Comparison of ENCODE assay signal across 8 mouse cellular contexts in the genomic region with DNA sequence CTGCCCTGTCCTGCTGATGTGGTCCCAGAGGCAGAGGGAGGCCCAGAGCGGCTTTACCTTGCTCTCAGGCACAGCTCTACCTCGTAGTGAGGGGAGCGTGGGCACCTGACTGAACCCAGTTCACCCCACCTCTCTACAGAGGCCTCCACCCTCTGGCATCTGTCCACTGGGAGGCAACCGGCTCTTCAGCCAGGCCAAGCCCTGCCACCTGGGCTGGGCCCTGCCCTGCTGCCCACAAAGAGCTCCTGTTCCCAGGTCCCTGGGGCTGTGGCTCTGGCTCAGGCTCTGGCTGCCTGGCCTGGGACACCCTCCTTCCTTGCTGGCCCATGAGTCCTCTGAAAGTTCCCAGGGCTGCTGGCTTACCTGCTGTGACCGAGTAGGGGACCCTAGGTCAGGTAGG. TPM values are rescaled to one million over a fixed set of nuclear protein-coding genes. Genes with fewer than 3 reads are reported as not detected.
A peak's percentile ranks its signal among the peaks of the same experiment; 100 is the strongest.
DNase-seq lines count a peak whose midpoint lies in the region; ATAC-seq and TF ChIP-seq lines count a peak whose summit lies in the region.

No protein-coding gene starts in this region.

- no peak overlapping the region for H3K4me2 ChIP-seq in intestine, postnatal 0 days (replicated peaks; ENCODE audit: low read depth)

- no peak for TF ChIP-seq CTCF in kidney, adult 2 months (conservative IDR thresholded peaks at IDR 0.05; ENCODE audit: insufficient read depth, insufficient read length, low read depth, low read length)
- TF ChIP-seq CTCF in intestine, postnatal 0 days (IDR thresholded peaks at IDR 0.05; ENCODE audit: low read depth): no peak

- H3K4me1 ChIP-seq in kidney, adult 2 months (ENCODE audit: control insufficient read depth, insufficient read depth, low read length): peaks cover 9% of the 10 kb centered on the region
- peaks cover 39% of the 10 kb centered on the region for H3K4me1 ChIP-seq in embryonic facial prominence, embryonic 10.5 days
- 0 out of 2 replicates have a peak, but pooled peaks cover 4% of the 10 kb centered on the region for H3K4me1 ChIP-seq in intestine, postnatal 0 days (replicated peaks; ENCODE audit: control insufficient read depth, insufficient read depth, low read length)

- ATAC-seq in intestine, postnatal 0 days: no peak

- H3K9ac ChIP-seq in intestine, postnatal 0 days (ENCODE audit: low read depth, low read length): no peak overlapping the region

- no peaks in the 10 kb centered on the region for H3K27me3 ChIP-seq in kidney, adult 2 months (replicated peaks; ENCODE audit: control insufficient read depth, insufficient read depth, low read length)
- peaks cover 4% of the 10 kb centered on the region; the same call in 1 of the 2 replicates for H3K27me3 ChIP-seq in embryonic facial prominence, embryonic 10.5 days (replicated peaks; ENCODE audit: low read depth, poor library complexity, severe bottlenecking)
- H3K27me3 ChIP-seq in intestine, postnatal 0 days (replicated peaks; ENCODE audit: control insufficient read depth, insufficient read depth, low read length): no peaks in the 10 kb centered on the region

- 33% methylated on average over 5 of the region's 5 CpGs for WGBS in kidney, adult 2 months
- WGBS in embryonic facial prominence, embryonic 10.5 days: 70% methylated on average over 5 of the region's 5 CpGs
- WGBS in intestine, postnatal 0 days: 68% methylated on average over 5 of the region's 5 CpGs
- 88% methylated on average over 5 of the region's 5 CpGs for WGBS in macrophage (ENCODE audit: missing documents)

- no peak overlapping the region for H3K4me3 ChIP-seq in kidney, adult 2 months (ENCODE audit: insufficient read depth, low read depth, low read length)
- no peak overlapping the region for H3K4me3 ChIP-seq in embryonic facial prominence, embryonic 10.5 days
- no peak overlapping the region for H3K4me3 ChIP-seq in intestine, postnatal 0 days (ENCODE audit: low read depth, low read length)
- H3K4me3 ChIP-seq in macrophage (ENCODE audit: inconsistent target): no peak overlapping the region

- no peaks in the 10 kb centered on the region for H3K9me3 ChIP-seq in embryonic facial prominence, embryonic 10.5 days
- H3K9me3 ChIP-seq in intestine, postnatal 0 days (ENCODE audit: control insufficient read depth): no peaks in the 10 kb centered on the region

- peak overlapping the region; percentile 81 for H3K27ac ChIP-seq in kidney, adult 2 months (ENCODE audit: insufficient read depth, low read depth, low read length)
- peak overlapping the region; percentile 82 for H3K27ac ChIP-seq in embryonic facial prominence, embryonic 10.5 days (replicated peaks)
- peak overlapping the region; percentile 54; the same call in 1 of the 2 replicates for H3K27ac ChIP-seq in intestine, postnatal 0 days (ENCODE audit: low read depth, low read length)
- H3K27ac ChIP-seq in macrophage: peak overlapping the region; percentile 85

- no peaks in the 10 kb centered on the region for H3K36me3 ChIP-seq in kidney, adult 2 months (ENCODE audit: control insufficient read depth, insufficient read depth, low read length)
- H3K36me3 ChIP-seq in embryonic facial prominence, embryonic 10.5 days (replicated peaks): peaks cover 86% of the 10 kb centered on the region
- peaks cover 48% of the 10 kb centered on the region for H3K36me3 ChIP-seq in intestine, postnatal 0 days (ENCODE audit: control insufficient read depth, insufficient read depth)
- peaks cover 42% of the 10 kb centered on the region for H3K36me3 ChIP-seq in macrophage (ENCODE audit: inconsistent target)

- no peak for TF ChIP-seq POLR2A in kidney, adult 2 months (IDR thresholded peaks at IDR 0.05; ENCODE audit: low read depth, low read length)

- H3K79me2 ChIP-seq in macrophage (ENCODE audit: inconsistent target): peaks cover 69% of the 10 kb centered on the region

- peak; percentile 25 for DNase-seq in kidney, adult 2 months
- DNase-seq in kidney, adult 9 months: no peak
- no peak for DNase-seq in embryonic facial prominence, embryonic 10.5 days (ENCODE audit: low spot score)
- DNase-seq in right cerebral cortex, postnatal 25 days: no peak
- DNase-seq in urinary bladder, postnatal 4 days (ENCODE audit: low spot score in 2 of 2): no peak
- DNase-seq in cerebellum, postnatal 4 days (ENCODE audit: low spot score in 2 of 2): no peak

RNA-seq across cellular contexts. Expression of a gene that starts 38.4 kb away (rescaled TPM):
- 32.3 and 33.4 TPM in 2 replicates for polyA plus RNA-seq in kidney, adult 2 months (2012; rRNA removed)
- polyA plus RNA-seq in embryonic facial prominence, embryonic 10.5 days (2016; fragmentation: Nextera tagmentation; extraction: Ambion mirVana): 43.9 and 46.4 TPM in 2 replicates
- polyA plus RNA-seq in intestine, postnatal 0 days (2015; fragmentation: Nextera tagmentation; extraction: Ambion mirVana): 13.9 and 15.3 TPM in 2 replicates
- total RNA-seq in macrophage (2018; cell fraction: chromatin; rRNA removed): 100 to 1,000 TPM in 13 of 26 experiments, 10 to 100 TPM in 13; 35.9 to 648 (median 91.5) TPM
- 100 to 1,000 TPM in 14 of 26 experiments, 10 to 100 TPM in 12; 52.3 to 460 (median 164) TPM for total RNA-seq in macrophage (2018; cell fraction: cytosol; rRNA removed)
- 100 to 1,000 TPM in 13 of 26 experiments, 10 to 100 TPM in 13; 39.2 to 371 (median 100) TPM for total RNA-seq in macrophage (2018; cell fraction: nucleus; rRNA removed)
- polyA plus RNA-seq in macrophage (2018): 117 to 240 TPM (median 185 TPM) in 3 replicates

RNA-seq across cellular contexts. Expression of a gene that starts 47.0 kb away (rescaled TPM):
- 166 and 270 TPM in 2 replicates for polyA plus RNA-seq in kidney, adult 2 months (2012; rRNA removed)
- polyA plus RNA-seq in embryonic facial prominence, embryonic 10.5 days (2016; fragmentation: Nextera tagmentation; extraction: Ambion mirVana): 196 and 200 TPM in 2 replicates
- polyA plus RNA-seq in intestine, postnatal 0 days (2015; fragmentation: Nextera tagmentation; extraction: Ambion mirVana): 90.6 and 103 TPM in 2 replicates
- 100 to 1,000 TPM in 14 of 26 experiments, 10 to 100 TPM in 12; 49.4 to 246 (median 102) TPM for total RNA-seq in macrophage (2018; cell fraction: chromatin; rRNA removed)
- 1,000 to 10,000 TPM in 1 of 26 experiments, 100 to 1,000 TPM in 25; 247 to 1,058 (median 502) TPM for total RNA-seq in macrophage (2018; cell fraction: cytosol; rRNA removed)
- 100 to 1,000 TPM in 14 of 26 experiments, 10 to 100 TPM in 12; 77.9 to 417 (median 104) TPM for total RNA-seq in macrophage (2018; cell fraction: nucleus; rRNA removed)
- 494 to 663 TPM (median 662 TPM) in 3 replicates for polyA plus RNA-seq in macrophage (2018)

RNA-seq across cellular contexts. Expression of a gene that starts 47.1 kb away (rescaled TPM):
- 12.0 and 15.5 TPM in 2 replicates for polyA plus RNA-seq in kidney, adult 2 months (2012; rRNA removed)
- 7.8 and 8.9 TPM in 2 replicates for polyA plus RNA-seq in embryonic facial prominence, embryonic 10.5 days (2016; fragmentation: Nextera tagmentation; extraction: Ambion mirVana)
- 4.3 and 4.4 TPM in 2 replicates for polyA plus RNA-seq in intestine, postnatal 0 days (2015; fragmentation: Nextera tagmentation; extraction: Ambion mirVana)
- total RNA-seq in macrophage (2018; cell fraction: chromatin; rRNA removed): 100 to 1,000 TPM in 7 of 26 experiments, 10 to 100 TPM in 19; 12.7 to 176 (median 74.9) TPM
- total RNA-seq in macrophage (2018; cell fraction: cytosol; rRNA removed): 10 to 100 TPM; 10.0 to 24.4 (median 16.4) TPM
- 10 to 100 TPM; 10.4 to 84.4 (median 31.7) TPM for total RNA-seq in macrophage (2018; cell fraction: nucleus; rRNA removed)
- polyA plus RNA-seq in macrophage (2018): 12.2 to 17.5 TPM (median 12.3 TPM) in 3 replicates
